Mouse (Mus musculus) embryonic fibroblast, embryonic 13.5 days (primary cell): ENCODE results near the gene Ggps1.

ENCODE experiments used
- CTCF ChIP-seq: IDR thresholded peaks from 2 replicates; pipeline ENCODE4 v1.5.1; 2011; ENCODE audit warnings: mild to moderate bottlenecking, control low read depth, low read length, moderate library complexity, borderline replicate concordance; ENCODE audit not compliant: insufficient read depth
- POLR2A ChIP-seq: IDR thresholded peaks from 2 replicates; pipeline ENCODE4 v1.6.1; 2011; ENCODE audit warnings: low read depth, mild to moderate bottlenecking, control low read depth, low read length, moderate library complexity

DNA sequence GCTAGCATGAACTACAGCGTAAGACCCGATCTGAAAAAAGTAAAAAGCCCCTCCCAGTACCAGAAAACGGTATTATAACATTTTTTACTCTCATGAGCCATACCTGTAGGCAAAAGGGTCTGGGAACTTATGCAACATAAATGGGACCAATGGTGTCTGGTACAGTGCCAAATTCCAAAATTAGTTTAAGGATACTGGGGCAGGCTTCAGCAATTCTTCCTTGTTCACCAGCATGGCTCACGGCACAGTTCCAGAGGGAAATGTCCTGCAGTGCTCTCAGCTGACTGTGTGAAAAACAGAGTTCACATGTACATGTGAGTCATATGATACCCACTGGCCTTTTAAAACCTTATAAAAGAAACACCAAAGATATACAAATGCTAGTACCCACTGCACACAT is 48.7 kb downstream of the Ggps1 start:
- TF ChIP-seq POLR2A (no peak), CTCF (no peak)
